Mouse (Mus musculus) stomach, postnatal 0 days (tissue): ENCODE data around the gene Zcchc24. TPM values are rescaled to one million over a fixed set of nuclear protein-coding genes. Genes with fewer than 3 reads are reported as not detected.

Source experiments
- ATAC-seq: fragments of 200-750 bp; cut with Nextera tagmentation; 2 replicates; pipeline ENCODE4 v1.8.0; 2017; ENCODE audit not compliant: low FRiP score, low TSS enrichment
- DNase-seq: peaks from one replicate; pipeline ENCODE4 v3.0.0-alpha.2; 2016; ENCODE audit warnings: low spot score
- H3K27ac ChIP-seq: fragments of 300-500 bp; sonication (generic); replicated peaks from 2 replicates; pipeline ENCODE4 v1.5.1; 2014; ENCODE audit warnings: mild to moderate bottlenecking, control low read depth
- H3K27me3 ChIP-seq: fragments of 300-500 bp; sonication (generic); 2 replicates; pipeline ENCODE4 v1.6.1; 2014; ENCODE audit warnings: low read length; ENCODE audit not compliant: control insufficient read depth, insufficient read depth
- H3K36me3 ChIP-seq: fragments of 300-500 bp; sonication (generic); 2 replicates; pipeline ENCODE4 v1.6.1; 2014; ENCODE audit warnings: low read length, mixed read lengths; ENCODE audit not compliant: control insufficient read depth, insufficient read depth
- H3K4me1 ChIP-seq: fragments of 300-500 bp; sonication (generic); replicated peaks from 2 replicates; pipeline ENCODE4 v1.6.1; 2014; ENCODE audit warnings: antibody characterized with exemption; ENCODE audit not compliant: control insufficient read depth, insufficient read depth
- H3K4me2 ChIP-seq: fragments of 300-500 bp; sonication (generic); replicated peaks from 2 replicates; pipeline ENCODE4 v1.6.1; 2014; ENCODE audit warnings: low read depth, mild to moderate bottlenecking, control low read depth, moderate library complexity
- H3K4me3 ChIP-seq: fragments of 300-500 bp; sonication (generic); 2 replicates; pipeline ENCODE4 v1.5.1; 2014; ENCODE audit warnings: low read depth, low read length, control low read depth
- H3K9ac ChIP-seq: fragments of 300-500 bp; sonication (generic); 2 replicates; pipeline ENCODE4 v1.6.1; 2014; ENCODE audit warnings: mild to moderate bottlenecking, low read length, control low read depth, mixed read lengths
- H3K9me3 ChIP-seq: fragments of 300-500 bp; sonication (generic); 2 replicates; pipeline ENCODE4 v1.6.1; 2016; ENCODE audit warnings: low read length; ENCODE audit not compliant: control insufficient read depth
- CTCF ChIP-seq: IDR thresholded peaks from 2 replicates; pipeline ENCODE4 v1.5.1; 2016; ENCODE audit warnings: antibody characterized with exemption, low read depth, mild to moderate bottlenecking, moderate library complexity
- EP300 ChIP-seq: optimal IDR thresholded peaks from 2 replicates; pipeline ENCODE3; 2016; ENCODE audit warnings: antibody characterized with exemption
- WGBS: fragments of 180-500 bp; shearing (Covaris S2); extraction: QIAGEN DNeasy Blood & Tissue Kit; methylation state at CpG from one replicate; pipeline ENCODE4 v1.1.7; 2014; 5-methylcytosine and 5-hydroxymethylcytosine counted together
- polyA plus RNA-seq: library from polyadenylated mRNA; unstranded; fragments of >200 nt; fragmentation: Nextera tagmentation; extraction: Ambion mirVana; gene quantifications from 2 replicates; pipeline ENCODE4 v1.2.1, GENCODE M21; 2015

The Zcchc24 gene
- polyA plus RNA-seq, 1 experiment from 2014 or later = 11.3 TPM

DNA sequence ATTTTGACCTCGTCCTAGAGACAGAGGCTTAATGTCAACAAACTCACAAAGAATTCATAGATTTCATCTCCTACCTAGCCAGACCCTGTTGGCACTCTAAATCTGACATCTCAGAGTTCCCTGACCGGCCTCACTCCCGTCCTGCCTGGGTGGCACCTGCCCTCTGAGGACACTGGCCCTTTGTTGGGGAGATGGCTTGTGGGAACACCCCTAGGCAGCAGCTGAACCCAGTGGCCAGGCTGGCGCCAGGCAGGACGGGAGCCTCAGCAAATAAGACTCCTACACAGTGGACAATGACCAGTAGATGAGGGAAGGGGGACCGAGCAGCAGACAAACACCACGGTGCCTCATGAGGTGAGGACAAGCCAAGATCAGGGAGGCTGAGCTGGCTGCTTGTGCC is 89.2 kb downstream of the Zcchc24 start:
- 56% methylated on average over 7 of the region's 7 CpGs for WGBS
- Histone ChIP-seq H3K4me3 (no peak overlapping the region), H3K9me3 (no peaks in the 10 kb centered on the region), H3K4me1 (no peaks in the 10 kb centered on the region), H3K27me3 (no peaks in the 10 kb centered on the region), H3K27ac (no peak overlapping the region), H3K9ac (no peak overlapping the region), H3K36me3 (no peaks in the 10 kb centered on the region), H3K4me2 (no peak overlapping the region)
- DNase-seq (peak; percentile 28), ATAC-seq (no peak)
- TF ChIP-seq CTCF = no peak
- no peak for TF ChIP-seq EP300

DNA sequence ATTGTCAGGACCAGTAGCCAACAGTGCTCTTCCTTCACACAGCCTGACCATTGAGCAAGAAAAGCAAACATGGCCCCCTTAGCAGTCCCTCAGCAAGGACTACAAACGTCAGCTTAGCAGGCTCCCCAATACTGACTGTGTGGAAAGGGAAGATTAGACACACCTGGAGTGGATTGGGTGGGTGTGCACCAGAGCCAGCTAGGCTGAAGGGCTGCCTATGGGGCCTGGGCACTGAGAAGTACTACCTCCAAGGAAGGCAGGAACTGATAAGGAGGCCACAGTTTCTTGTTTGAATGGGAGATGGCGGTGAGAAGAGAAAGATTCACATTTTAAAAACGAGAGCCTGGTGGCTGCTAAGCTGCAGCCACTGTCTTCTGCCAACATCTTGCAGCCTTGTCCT is 101.3 kb downstream of the Zcchc24 start:
- 52% methylated on average over 3 of the region's 3 CpGs for WGBS
- Histone ChIP-seq H3K4me1 (no peaks in the 10 kb centered on the region), H3K36me3 (peaks cover 12% of the 10 kb centered on the region), H3K4me2 (no peak overlapping the region), H3K27me3 (no peaks in the 10 kb centered on the region), H3K27ac (no peak overlapping the region), H3K9me3 (no peaks in the 10 kb centered on the region), H3K9ac (no peak overlapping the region), H3K4me3 (no peak overlapping the region)
- TF ChIP-seq EP300 (no peak), CTCF (no peak)
- ATAC-seq (no peak), DNase-seq (no peak)

DNA sequence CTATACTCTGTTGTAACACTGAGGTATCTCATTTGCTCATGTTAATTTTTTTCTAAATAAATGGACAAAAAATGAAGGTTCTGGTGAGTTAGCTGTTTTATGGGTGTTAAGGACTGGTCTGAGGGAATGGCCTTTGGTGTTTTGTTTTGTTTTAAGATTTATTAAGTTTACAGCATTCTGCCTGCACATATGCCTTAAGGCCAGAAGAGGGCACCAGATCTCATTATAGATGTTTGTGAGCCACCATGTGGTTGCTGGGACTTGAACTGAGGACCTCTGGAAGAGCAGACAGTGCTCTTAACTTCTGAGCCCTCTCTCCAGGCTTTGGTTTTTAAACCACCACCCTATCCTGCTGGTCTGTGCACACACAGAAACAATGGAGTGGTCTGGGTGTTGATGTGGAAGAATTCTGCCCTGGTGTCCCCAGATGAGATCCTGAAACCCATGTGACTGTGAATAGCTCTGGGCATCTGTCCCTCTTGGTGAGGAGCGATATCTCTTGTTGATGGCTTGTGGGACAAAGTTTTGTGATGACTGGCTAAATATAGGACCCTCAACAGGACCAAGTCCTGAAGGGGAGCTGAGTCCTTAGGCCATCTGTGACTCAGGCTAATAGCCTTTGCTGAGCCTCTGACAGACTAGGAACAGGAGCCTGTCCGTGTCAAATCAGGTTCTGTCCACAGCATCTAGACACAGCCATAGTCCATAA is 102.0 kb downstream of the Zcchc24 start:
- TF ChIP-seq EP300 (no peak), CTCF (peak; percentile 71)
- H3K4me2 ChIP-seq = no peak overlapping the region
- no peak overlapping the region for H3K4me3 ChIP-seq
- ATAC-seq (no peak), DNase-seq (no peak)
- no peak overlapping the region for H3K9ac ChIP-seq
- no peak overlapping the region for H3K27ac ChIP-seq
- no peaks in the 10 kb centered on the region for H3K4me1 ChIP-seq
- H3K36me3 ChIP-seq = peaks cover 17% of the 10 kb centered on the region
- no peaks in the 10 kb centered on the region for H3K27me3 ChIP-seq
- WGBS = 93% methylated on average over 2 of the region's 2 CpGs
- H3K9me3 ChIP-seq = no peaks in the 10 kb centered on the region

DNA sequence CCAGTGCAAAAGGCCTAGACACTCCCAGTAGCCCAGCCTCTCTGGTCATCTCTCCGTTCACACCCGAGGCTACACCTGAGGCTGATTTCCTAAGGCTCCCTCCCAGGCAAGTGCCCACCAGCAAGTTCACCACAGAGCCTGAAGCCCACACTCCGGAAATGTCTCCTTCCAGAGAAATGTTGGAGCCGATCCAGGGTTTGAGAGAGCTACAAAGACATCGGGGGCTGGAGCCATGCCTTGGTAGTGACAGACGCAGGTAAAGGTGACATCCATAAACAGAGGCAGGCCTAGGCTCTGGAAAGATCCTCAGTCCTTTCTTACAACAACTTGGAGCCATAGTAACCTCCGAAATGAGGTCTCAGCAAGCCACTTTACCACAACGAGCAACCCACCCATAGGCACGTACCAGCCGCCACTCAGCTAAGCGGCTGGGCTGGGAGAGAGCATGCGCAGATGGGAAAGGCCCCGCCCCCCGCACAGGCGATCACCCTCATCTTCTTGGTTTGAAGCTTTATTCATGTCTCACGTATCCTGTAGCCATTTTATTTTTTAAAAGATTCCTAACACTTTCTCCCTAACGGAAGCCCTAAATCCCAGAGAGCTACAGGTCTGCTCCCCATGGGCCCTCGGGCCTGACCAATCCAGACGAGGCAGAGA is 103.4 kb downstream of the Zcchc24 start:
- TF ChIP-seq CTCF (no peak), EP300 (no peak)
- H3K27me3 ChIP-seq = no peaks in the 10 kb centered on the region
- no peak for DNase-seq
- H3K4me1 ChIP-seq = no peaks in the 10 kb centered on the region
- H3K4me2 ChIP-seq = no peak overlapping the region
- H3K9me3 ChIP-seq = no peaks in the 10 kb centered on the region
- H3K9ac ChIP-seq = no peak overlapping the region
- no peak overlapping the region for H3K4me3 ChIP-seq
- peaks cover 26% of the 10 kb centered on the region for H3K36me3 ChIP-seq
- WGBS = 75% methylated on average over 19 of the region's 19 CpGs
- H3K27ac ChIP-seq = no peak overlapping the region
- no peak for ATAC-seq

DNA sequence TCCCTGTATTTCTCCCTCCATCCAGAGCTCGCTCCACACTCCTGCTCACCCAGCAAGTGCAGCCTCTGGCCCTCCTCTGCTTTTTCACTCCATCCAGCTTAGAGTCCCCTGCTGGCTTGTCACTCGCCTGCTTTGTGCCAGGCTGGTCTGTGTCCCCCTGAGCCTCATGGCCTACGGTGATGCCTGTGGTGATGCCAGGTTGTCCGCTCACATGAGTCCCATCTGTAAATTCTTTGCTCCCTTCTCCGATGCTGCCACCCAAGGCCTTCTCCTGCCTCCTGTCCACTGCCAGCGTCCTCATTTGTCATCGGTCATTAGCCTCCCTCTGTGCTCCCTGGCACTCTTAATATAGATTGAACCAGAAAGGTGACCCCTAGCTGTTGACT is 104.5 kb downstream of the Zcchc24 start:
- Histone ChIP-seq H3K9ac (no peak overlapping the region), H3K9me3 (no peaks in the 10 kb centered on the region), H3K36me3 (peaks cover 32% of the 10 kb centered on the region), H3K4me2 (no peak overlapping the region), H3K4me1 (no peaks in the 10 kb centered on the region), H3K27ac (no peak overlapping the region; the same call in 1 of the 2 replicates), H3K4me3 (no peak overlapping the region), H3K27me3 (no peaks in the 10 kb centered on the region)
- 80% methylated on average over 7 of the region's 7 CpGs for WGBS
- no peak for TF ChIP-seq EP300
- TF ChIP-seq CTCF = no peak
- DNase-seq (no peak), ATAC-seq (no peak)

DNA sequence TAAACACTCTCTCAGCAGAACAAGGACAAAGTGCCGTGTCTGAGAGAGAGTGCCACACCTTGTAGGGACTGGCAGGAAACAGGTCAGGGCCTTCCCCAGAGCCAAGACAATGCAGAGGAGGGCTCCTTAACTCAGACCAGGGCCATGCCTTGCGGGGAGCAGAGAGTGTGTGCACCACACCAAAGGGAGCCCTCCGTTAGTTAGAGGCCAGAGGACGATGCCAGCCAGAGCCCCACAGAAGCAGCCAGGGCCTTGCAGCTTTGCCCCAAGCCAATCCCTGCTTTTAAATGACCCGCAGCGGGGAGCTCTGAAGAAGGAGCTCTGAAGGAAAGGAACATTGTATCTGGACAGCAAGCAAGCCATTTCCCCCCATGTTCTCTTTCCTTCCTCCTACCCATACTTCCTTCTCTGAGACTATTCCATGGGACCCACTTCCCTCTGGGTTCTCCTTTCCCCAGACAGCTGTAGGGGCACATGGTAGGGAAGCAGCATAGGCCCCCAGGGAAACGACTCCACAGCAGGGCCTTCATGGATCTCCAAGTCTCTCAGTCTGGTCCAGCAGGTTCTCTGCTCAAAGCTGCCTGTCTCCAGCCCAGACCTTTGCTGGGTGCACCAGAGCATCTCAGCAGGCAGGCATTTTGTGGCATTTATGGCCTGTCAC is 105.1 kb downstream of the Zcchc24 start:
- H3K4me2 ChIP-seq = no peak overlapping the region
- no peak for ATAC-seq
- DNase-seq = no peak
- 69% methylated on average over 7 of the region's 7 CpGs for WGBS
- no peaks in the 10 kb centered on the region for H3K4me1 ChIP-seq
- no peaks in the 10 kb centered on the region for H3K9me3 ChIP-seq
- no peak overlapping the region; the same call in 1 of the 2 replicates for H3K27ac ChIP-seq
- no peak overlapping the region for H3K4me3 ChIP-seq
- TF ChIP-seq EP300 (no peak), CTCF (no peak)
- no peak overlapping the region; the same call in 1 of the 2 replicates for H3K9ac ChIP-seq
- H3K36me3 ChIP-seq = peaks cover 36% of the 10 kb centered on the region
- H3K27me3 ChIP-seq = no peaks in the 10 kb centered on the region

Other genes starting within 250 kb of the Zcchc24 start
- 66.1 and 74.6 TPM in 2 replicates for gene Ppif, start 74.9 kb downstream of the Zcchc24 start, polyA plus RNA-seq
- gene Anxa11, start 73.1 kb upstream of the Zcchc24 start, polyA plus RNA-seq = 60.6 and 67.3 TPM in 2 replicates
- gene Plac9a, start 134.1 kb upstream of the Zcchc24 start, polyA plus RNA-seq = 1.9 and 2.8 TPM in 2 replicates
- 4.2 TPM in 2 replicates for gene Tmem254a, start 158.6 kb upstream of the Zcchc24 start, polyA plus RNA-seq
- 0.05 and 0.10 TPM in 2 replicates for gene Cphx1, start 169.3 kb upstream of the Zcchc24 start, polyA plus RNA-seq
- 0.51 and 1.1 TPM in 2 replicates for gene Duxbl1, start 209.5 kb upstream of the Zcchc24 start, polyA plus RNA-seq